Mouse (Mus musculus) brown adipose tissue, adult 24 weeks (tissue): ENCODE data around the gene Dynll2. TPM values are rescaled to one million over a fixed set of nuclear protein-coding genes. Genes with fewer than 3 reads are reported as not detected.
"Not testable (repeated sequence)": the region's sequence is repeated elsewhere in the genome, so short reads cannot be mapped to it uniquely, and the experiment has no call there.

Experiments
- H3K27ac ChIP-seq: fragments of 200-500 bp; replicated peaks from 2 replicates; pipeline ENCODE4 v1.5.1; 2012; ENCODE audit warnings: low read depth, mild to moderate bottlenecking, low read length
- H3K4me1 ChIP-seq: fragments of 200-500 bp; 2 replicates; pipeline ENCODE4 v1.6.1; 2012; ENCODE audit warnings: low read length, mixed read lengths; ENCODE audit not compliant: control insufficient read depth, insufficient read depth, insufficient read length
- H3K4me3 ChIP-seq: fragments of 200-500 bp; 2 replicates; pipeline ENCODE4 v1.5.1; 2012; ENCODE audit warnings: low read depth, mild to moderate bottlenecking, low read length, moderate library complexity; ENCODE audit not compliant: insufficient read depth
- polyA plus RNA-seq: library from polyadenylated mRNA; stranded (reverse); fragments of >200 nt; gene quantifications from 2 replicates; pipeline ENCODE4 v1.2.4, GENCODE M21; 2012; ENCODE audit not compliant: missing spikeins, insufficient read depth, insufficient read length

Dynll2 gene
- polyA plus RNA-seq, 1 experiment: 152 TPM

DNA sequence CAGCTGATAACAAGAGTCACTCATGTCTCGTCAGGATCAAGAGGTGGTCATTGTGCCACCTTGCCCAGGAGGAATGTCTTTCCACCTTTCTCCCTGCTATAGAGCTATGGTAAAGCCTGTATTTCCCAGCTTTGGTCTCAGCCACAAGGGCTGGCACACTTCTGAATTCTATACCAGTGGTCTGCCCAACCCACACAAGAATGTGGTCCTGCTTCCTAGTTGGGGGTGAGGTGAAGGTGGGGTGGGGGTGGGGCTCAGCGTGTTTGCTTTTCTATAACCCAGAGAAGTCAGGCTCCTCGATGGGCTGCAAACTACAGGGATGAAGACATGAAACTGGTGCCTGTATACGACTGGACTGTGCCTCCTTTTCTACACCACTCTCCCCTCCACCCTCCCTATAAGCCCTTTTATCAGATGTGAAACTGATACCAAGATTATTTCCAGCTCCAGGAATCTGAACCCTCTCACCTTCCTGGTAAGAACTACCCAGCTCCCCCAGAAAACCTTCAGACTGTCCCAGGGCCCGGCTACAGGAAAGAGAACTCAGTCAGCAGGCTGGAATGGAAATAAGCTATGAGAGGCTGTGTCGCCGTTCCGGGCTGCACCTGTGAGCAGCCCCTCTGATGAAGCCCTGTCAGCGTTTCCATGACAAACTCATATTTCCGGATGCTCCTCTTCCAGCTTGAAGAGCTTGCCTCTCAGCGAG, 24.0 kb upstream of the Dynll2 start:
- Histone ChIP-seq H3K4me3 (no peak overlapping the region), H3K27ac (no peak overlapping the region), H3K4me1 (no peaks in the 10 kb centered on the region)

DNA sequence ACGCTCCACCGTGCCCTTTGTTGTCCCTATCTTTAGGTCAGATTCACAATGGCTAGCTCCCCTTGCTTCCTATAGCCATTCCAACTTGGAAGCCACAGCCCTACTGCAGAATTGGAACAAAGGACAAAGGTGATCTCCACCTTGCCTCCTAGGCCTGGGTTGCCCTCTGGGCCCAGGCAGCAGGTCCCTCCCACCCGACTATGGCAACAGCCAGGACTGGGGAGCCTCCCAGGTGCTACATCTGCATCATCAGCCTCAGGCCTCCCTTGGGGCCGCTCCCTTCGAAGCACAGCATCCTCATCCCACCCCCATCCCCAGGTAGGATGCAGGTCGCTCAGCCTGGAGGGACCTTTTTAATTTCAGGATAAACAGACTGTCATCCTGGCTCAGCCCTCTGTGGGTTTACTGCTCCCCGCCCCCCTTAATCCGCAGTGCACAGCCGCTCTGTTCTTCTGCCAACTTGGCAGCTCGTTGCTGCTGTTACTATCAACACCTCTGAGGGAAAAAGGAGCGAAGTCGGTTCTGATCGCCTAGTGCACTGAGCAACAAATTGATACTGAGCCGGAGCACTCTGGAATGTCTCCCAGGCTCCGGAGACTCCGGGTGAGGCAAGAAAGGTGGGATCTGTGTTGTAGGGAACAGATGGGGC, 22.3 kb upstream of the Dynll2 start:
- H3K4me3 ChIP-seq: no peak overlapping the region

DNA sequence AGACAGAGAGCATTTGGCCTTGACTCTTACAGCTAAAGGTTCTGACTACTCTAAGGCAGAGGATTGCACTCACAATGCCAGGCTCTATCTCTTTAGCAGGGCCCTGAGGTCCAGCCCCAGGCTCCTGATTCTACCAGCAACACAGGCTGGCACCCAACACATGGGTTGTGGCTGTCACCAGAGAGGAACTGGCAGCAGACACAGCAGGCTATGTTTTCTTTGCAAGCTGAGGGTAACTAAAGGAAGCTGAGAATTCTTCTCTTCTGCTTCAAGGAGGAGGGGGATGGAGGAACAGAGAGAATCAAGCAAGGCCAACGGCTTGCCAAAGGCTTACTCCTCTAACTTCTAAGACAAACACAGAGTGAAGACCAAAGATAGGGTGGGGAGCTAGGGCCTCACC, 21.3 kb upstream of the Dynll2 start:
- no peak overlapping the region for H3K4me3 ChIP-seq
- H3K27ac ChIP-seq: no peak overlapping the region
- no peaks in the 10 kb centered on the region for H3K4me1 ChIP-seq

More for the DNA sequence above, 22.3 kb upstream of the Dynll2 start:
- Histone ChIP-seq H3K27ac (no peak overlapping the region), H3K4me1 (no peaks in the 10 kb centered on the region)

DNA sequence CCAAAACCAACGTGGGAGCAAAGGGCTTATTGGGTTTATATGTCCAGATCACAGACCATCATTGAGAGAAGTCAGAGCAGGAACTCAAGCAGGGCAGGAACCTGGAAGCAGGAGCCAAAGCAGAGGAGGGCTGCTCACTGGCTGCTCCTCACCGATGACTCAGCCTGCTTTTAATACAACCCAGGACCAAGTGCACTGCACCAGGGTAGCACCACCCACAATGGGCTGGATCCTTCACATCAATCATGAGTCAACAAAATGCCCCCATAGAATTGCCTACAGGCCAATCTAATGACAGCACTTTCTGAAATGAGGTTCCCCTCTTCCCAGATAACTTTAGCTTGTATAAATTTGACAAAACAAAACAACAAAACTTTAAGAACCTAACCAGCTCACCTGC, 16.8 kb upstream of the Dynll2 start:
- no peak overlapping the region for H3K4me3 ChIP-seq
- H3K4me1 ChIP-seq: no peaks in the 10 kb centered on the region
- no peak overlapping the region for H3K27ac ChIP-seq

DNA sequence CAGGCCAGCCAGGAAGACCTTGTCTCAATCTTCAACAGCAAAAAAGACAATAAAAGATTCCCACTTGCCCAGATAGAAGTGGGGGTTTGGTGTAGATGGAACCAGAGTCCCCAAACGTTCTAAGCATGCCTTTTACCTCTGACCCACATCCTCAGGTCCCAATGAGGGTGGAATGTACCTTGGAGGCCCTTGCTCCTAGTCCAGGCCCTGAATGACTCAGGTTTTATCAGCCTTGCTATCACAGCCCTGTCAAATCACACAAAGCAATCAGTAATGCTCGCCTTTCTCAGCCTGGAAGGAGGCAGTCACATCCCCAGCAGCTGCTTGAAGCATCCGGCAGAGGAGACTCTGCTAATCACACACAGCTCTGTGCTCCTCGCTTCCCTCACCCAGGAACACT, 15.4 kb upstream of the Dynll2 start:
- no peak overlapping the region for H3K27ac ChIP-seq
- H3K4me3 ChIP-seq: no peak overlapping the region
- no peaks in the 10 kb centered on the region for H3K4me1 ChIP-seq

DNA sequence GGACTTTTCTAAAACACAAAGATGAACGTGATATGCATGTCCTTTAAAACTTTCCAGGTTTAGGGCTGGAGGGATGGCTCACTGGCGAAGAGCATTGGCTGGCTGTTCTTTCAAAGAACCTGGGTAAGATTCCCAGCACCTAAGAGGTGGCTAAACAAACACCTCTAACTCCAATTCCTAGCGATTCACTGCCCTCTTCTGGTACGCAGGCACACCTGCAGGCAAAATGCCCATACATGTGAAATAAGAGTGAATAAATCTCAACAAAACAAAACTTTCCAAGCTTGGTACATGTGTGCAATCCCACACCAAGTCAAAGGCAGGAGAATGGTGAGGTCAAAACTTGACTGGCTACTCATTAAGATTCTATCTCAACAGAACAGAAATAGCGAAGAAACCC, 12.4 kb upstream of the Dynll2 start:
- H3K4me3 ChIP-seq: no peak overlapping the region
- no peak overlapping the region for H3K27ac ChIP-seq
- H3K4me1 ChIP-seq: no peaks in the 10 kb centered on the region

DNA sequence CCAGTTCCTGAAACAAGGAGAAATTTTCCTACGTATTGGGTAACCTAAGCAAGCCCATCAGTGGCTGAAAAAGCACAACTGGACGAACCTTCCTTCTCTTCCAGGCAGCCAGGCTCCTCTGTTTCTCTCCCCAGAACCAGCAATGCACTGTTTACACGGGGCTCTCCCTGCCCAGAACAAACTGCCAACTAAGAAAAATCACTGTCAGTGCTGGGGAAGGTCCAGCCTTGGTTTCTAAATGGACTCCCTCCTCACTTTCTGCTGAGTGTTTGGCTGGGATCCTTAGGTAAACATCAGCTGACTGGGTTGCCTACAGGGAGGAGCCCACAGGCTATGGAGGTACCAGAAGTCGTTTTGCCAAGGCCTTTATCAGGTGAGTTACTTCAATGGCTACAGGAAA, 4.5 kb upstream of the Dynll2 start:
- Histone ChIP-seq H3K4me3 (no peak overlapping the region), H3K4me1 (no peaks in the 10 kb centered on the region), H3K27ac (no peak overlapping the region)

DNA sequence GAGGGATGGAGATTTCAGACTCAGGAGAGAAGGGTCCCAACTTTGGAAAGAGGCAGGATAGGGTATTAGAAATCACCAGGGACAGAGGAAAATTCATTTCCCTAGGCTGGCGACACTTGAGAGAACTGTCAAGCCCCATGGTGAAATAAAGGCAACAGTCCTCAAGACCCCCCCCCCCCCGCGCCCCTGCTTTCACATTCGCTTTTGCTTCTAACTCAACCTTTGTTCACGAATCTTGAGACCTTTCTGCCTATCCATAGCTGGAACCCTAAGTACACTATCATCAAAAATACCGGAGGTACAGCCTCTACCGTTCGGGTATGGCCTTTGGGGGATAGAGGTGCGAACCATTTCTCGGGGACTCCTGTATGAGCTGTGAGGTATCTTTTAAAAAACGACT, 528 bp upstream of the Dynll2 start:
- Histone ChIP-seq H3K4me1 (peaks cover 3% of the 10 kb centered on the region; the same call in 1 of the 2 replicates), H3K27ac (peak overlapping the region; percentile 70), H3K4me3 (peak overlapping the region; percentile 64)

DNA sequence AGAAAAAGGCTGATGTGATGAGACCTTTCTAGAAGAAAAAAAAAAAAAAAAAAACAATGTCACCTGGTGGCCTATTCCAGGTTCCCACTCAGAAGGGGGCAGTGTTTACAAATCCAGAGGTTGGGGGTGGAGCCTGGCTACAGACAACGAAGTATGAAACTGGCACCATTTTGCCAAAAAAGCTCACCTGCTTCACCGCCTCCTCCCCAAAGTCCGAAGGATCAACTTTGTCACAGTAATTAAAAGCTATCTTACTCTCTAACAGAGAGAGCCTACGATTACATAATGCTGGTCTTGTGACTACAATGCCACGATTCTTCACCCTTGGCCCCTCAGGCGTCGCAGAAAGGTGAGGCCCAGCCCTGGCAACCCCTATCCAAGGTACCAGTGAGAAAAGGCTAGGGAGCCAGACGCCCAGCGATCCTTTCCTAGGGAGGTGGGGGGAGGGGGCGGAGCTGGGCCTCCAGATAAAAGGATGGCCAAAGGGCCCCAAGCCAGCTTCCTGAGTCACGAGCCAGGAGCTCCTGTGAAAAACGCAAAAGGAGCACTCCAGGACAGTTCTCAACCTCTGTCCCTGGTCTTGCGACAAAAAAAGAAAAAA, 1.1 kb downstream of the Dynll2 start:
- H3K4me1 ChIP-seq: peaks cover 3% of the 10 kb centered on the region; the same call in 1 of the 2 replicates
- peak overlapping the region; percentile 84 for H3K27ac ChIP-seq
- peak overlapping the region; percentile 100 for H3K4me3 ChIP-seq

DNA sequence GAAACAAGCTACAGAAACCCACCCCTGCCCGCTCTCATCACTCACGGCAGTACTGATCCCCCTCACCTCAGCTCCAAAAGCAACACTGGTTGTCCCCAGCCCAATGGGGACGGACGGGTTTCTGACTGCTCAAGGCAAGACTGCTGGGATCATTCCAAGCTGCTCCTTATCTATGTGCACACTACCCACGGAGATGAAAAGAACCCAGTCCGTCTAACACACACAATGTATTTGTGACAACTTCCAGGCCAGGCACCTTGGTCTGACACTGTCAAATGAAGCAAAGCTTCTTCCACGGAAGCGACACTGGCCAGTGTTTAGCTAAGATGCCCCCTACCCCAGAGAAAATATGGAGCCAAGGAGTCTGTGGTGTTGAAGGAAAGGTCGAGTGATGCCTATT, 1.7 kb downstream of the Dynll2 start:
- Histone ChIP-seq H3K4me1 (peaks cover 3% of the 10 kb centered on the region; the same call in 1 of the 2 replicates), H3K27ac (peak overlapping the region; percentile 19; the same call in 1 of the 2 replicates), H3K4me3 (peak overlapping the region; percentile 100)

DNA sequence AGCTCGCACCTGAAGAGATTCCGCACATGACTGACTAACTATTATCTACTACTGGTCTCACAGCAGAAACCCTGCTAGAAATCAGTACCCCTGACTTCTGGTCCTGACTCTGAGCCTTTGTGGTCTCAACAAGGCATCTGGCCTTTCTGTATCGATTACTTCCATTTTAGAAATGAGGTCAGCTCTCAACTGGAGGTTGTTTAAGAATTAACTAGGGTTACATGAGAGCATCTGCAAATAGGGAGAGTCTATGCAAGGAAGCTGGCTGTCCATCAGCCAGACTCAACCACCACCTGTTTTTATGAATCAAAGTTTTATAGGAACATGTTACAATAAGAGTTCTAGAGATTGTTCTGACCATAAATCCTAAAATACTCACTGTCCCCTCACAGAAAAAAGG, 2.8 kb downstream of the Dynll2 start:
- no peak overlapping the region for H3K27ac ChIP-seq
- no peak overlapping the region for H3K4me3 ChIP-seq
- peaks cover 3% of the 10 kb centered on the region; the same call in 1 of the 2 replicates for H3K4me1 ChIP-seq

DNA sequence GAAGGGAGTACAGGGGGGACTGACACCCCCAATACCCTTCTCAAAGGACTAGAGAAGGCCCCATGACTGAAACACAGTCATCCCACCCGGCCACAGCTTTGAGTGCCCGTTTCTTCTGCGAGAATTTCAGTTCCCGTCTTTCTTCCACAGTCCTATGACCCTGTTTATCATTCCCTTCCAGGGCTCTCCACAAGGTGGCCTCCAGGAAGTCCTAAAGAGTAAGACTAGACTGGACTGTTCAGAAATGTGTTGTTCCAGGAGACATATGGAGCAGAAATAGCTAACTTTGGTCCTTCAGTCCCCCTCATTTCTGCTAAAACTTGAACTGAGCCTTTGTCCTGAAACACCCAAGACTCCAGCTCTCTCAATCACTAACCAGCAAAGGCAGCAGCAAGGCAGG, 8.4 kb downstream of the Dynll2 start:
- Histone ChIP-seq H3K27ac (no peak overlapping the region), H3K4me1 (no peaks in the 10 kb centered on the region), H3K4me3 (no peak overlapping the region)

DNA sequence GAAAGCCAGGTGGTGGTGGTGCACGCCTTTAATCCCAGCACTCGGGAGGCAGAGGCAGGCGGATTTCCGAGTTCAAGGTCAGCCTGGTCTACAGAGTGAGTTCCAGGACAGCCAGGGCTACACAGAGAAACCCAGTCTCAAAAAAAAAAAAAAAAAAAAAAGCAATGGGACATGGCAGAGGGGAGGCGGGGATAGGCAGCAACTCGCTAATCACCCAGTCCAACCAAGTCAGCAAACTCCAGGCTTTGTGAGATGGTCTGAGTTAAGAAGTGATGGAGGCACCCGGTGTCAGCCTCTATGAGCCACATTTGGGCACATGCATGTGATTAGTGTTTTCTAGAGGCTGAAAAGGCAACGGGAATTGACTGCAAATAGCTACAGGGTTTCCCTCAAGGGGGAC, 10.3 kb downstream of the Dynll2 start:
- not testable (repeated sequence) for H3K4me1 ChIP-seq

DNA sequence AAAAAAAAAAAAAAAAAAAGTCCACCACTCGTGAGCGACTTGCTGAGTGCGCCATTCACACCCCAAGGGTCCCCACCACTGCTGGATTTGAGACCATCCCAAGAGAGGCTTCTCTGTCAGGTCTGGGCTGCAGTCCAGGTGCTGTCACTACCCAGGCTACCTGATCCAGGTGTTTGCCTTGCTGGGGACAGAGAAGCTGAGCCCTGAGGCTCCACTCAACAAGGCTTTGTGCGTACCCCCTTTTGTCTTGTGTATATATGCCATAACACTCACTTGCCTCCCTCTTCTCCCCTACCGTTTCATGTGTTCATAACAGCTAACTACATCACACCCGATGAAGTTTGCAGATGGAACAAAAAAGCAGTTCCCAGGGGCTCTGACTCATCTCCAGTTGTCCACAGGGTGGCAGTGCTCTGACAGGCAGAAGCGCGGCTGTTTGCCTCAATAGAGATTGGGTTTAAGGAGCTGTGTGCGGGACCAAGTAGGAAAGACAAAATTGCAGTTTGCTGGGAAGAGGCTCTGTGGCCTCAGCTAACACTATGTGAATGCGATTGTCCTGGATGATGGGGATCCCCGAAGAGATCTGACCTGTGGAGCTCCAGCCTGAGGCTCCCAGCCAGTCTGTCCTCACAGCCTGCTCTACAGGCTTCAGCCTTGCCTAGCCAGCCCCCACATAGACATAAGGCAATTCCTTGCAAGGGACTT, 12.7 kb downstream of the Dynll2 start:
- Histone ChIP-seq H3K27ac (no peak overlapping the region), H3K4me3 (no peak overlapping the region), H3K4me1 (no peaks in the 10 kb centered on the region)

More for the DNA sequence above, 10.3 kb downstream of the Dynll2 start:
- H3K27ac ChIP-seq, H3K4me3 ChIP-seq: not testable (repeated sequence)

DNA sequence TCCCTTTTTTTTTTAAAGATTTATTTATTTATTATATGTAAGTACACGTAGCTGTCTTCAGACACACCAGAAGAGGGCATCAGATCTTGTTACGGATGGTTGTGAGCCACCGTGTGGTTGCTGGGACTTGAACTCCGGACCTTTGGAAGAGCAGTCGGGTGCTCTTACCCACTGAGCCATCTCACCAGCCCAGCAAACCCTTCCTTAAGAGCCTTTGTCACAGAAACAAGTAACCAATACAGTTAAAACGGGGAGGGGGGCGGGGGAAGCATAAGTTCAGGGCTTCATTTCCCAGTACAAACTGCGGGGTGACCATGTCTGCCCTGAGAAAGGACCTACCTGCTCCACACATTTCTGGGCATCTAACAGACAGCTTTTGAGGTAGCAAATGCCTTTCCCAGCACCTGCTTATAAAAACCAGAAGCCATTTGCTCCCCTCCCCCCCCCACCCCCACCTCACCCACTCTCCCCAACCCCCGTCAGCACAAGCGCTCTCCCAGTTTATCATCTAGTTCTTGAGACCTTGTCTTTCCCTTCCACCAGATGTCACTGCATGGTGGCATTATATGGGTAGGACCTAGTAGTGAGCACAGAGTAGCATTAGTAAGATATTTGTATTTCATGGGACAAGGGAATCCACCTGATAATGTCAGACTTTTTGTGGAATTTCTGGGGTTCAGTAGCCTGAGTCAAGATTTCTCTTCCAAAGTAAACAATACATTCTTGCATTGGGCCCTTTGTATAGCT, 13.6 kb downstream of the Dynll2 start:
- Histone ChIP-seq H3K4me3 (no peak overlapping the region), H3K4me1 (no peaks in the 10 kb centered on the region), H3K27ac (no peak overlapping the region)
